Mouse (Mus musculus): Measurements from ENCODE around the gene Pde2a. TPM values are rescaled to one million over a fixed set of nuclear protein-coding genes. Genes with fewer than 3 reads are reported as not detected.

Gene Pde2a
- total and polyA plus RNA-seq, 3 experiments: 0.11 to 0.62 TPM; not detected in 1

DNA sequence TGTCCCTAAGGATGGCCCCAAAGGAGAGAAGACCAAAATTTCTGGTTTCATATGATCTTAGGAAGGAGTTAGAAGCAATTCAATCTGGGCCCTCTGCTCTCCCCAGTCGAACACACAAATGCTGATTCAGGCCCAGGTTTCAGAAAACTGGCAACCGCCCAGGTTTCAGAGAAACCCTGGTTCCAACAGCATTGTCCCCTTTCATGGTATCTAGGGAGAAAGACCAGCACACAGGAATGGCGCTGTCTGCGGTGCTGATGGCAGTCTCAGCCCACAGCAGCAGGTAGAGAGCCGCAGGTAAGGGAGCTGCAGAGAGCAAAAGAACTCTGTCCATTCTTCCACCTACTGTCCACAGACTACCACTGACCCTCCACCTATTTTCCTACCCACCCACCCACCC lies 55.7 kb downstream of the Pde2a start:
- Histone ChIP-seq H3K36me3 (ENCODE audit: control insufficient read depth in 1 of 2, insufficient read depth in 2 of 2, low read length in 2 of 2) (no peaks in the 10 kb centered on the region), H3K79me2 (ENCODE audit: control insufficient read depth, insufficient read depth, low read length, poor library complexity) (no peaks in the 10 kb centered on the region), H3K27ac (ENCODE audit: control insufficient read depth, low read depth, low read length) (no peak overlapping the region), H3K9me3 (replicated peaks; ENCODE audit: insufficient read depth, low read length) (no peaks in the 10 kb centered on the region), H3K4me1 (ENCODE audit: control insufficient read depth in 1 of 2, insufficient read depth in 2 of 2, low read length in 2 of 2) (no peaks in the 10 kb centered on the region), H3K9ac (ENCODE audit: control insufficient read depth, low read depth, low read length, poor library complexity, severe bottlenecking) (no peak overlapping the region), H3K27me3 (ENCODE audit: control insufficient read depth in 1 of 2, insufficient read depth in 2 of 2, low read length in 2 of 2) (no peaks in the 10 kb centered on the region), H3K4me3 (ENCODE audit: control insufficient read depth in 1 of 2, insufficient read depth in 1 of 2, low read depth in 2 of 2, low read length in 2 of 2) (no peak overlapping the region)
- TF ChIP-seq JUND (IDR thresholded peaks at IDR 0.05; ENCODE audit: low read depth, low read length): no peak
- no peak for TF ChIP-seq ZMIZ1 (IDR thresholded peaks at IDR 0.05; ENCODE audit: low read depth, low read length)
- no peak for TF ChIP-seq CTCF (IDR thresholded peaks at IDR 0.05 in 2 of 3, conservative IDR thresholded peaks at IDR 0.05 in 1 of 3; ENCODE audit: control insufficient read depth in 1 of 3, insufficient read depth in 1 of 3, low read depth in 2 of 3, low read length in 3 of 3, poor library complexity in 1 of 3, severe bottlenecking in 1 of 3)
- TF ChIP-seq RAD21 (IDR thresholded peaks at IDR 0.05; ENCODE audit: low read depth, low read length): no peak
- no peak for TF ChIP-seq GABPA (IDR thresholded peaks at IDR 0.05; ENCODE audit: low read depth, low read length)
- TF ChIP-seq USF2 (IDR thresholded peaks at IDR 0.05; ENCODE audit: borderline replicate concordance in 1 of 2, insufficient read depth in 1 of 2, low read depth in 1 of 2, low read length in 2 of 2): no peak
- no peak for TF ChIP-seq MYC (IDR thresholded peaks at IDR 0.05; ENCODE audit: low read depth, low read length)
- TF ChIP-seq NRF1 (IDR thresholded peaks at IDR 0.05; ENCODE audit: insufficient read depth, low read depth, low read length, poor library complexity, severe bottlenecking): no peak
- TF ChIP-seq E2F4 (IDR thresholded peaks at IDR 0.05; ENCODE audit: borderline replicate concordance, low read depth, low read length): no peak
- no peak for TF ChIP-seq TCF12 (IDR thresholded peaks at IDR 0.05; ENCODE audit: low read depth, low read length)
- TF ChIP-seq UBTF (IDR thresholded peaks at IDR 0.05; ENCODE audit: borderline replicate concordance, insufficient read depth, low read depth, low read length): no peak
- no peak for DNase-seq (ENCODE audit: low read depth, low spot score)

DNA sequence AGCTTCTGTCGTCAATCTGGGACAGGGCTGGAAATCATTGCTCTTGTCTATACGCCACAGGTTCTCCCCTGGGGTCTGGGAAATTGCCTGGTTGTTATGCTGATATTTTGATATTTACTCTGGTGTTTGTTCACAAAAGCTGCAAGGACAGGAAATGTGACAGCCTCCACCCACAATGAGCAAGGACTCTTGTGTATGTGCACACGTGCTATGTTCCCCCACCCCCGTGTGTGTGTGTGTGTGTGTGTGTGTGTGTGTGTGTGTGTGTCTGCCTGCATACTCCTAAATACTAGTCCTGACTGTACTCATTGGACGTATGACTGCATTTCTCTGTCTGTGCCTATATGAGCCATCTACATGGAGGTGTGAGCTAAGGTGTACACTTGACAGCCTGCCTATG lies 56.6 kb downstream of the Pde2a start:
- no peaks in the 10 kb centered on the region for H3K9me3 ChIP-seq (replicated peaks; ENCODE audit: insufficient read depth, low read length)

More for the DNA sequence above, 56.6 kb downstream of the Pde2a start:
- Histone ChIP-seq H3K4me1 (ENCODE audit: control insufficient read depth in 1 of 2, insufficient read depth in 2 of 2, low read length in 2 of 2) (no peaks in the 10 kb centered on the region), H3K36me3 (ENCODE audit: control insufficient read depth in 1 of 2, insufficient read depth in 2 of 2, low read length in 2 of 2) (no peaks in the 10 kb centered on the region), H3K4me3 (ENCODE audit: control insufficient read depth in 1 of 2, insufficient read depth in 1 of 2, low read depth in 2 of 2, low read length in 2 of 2) (no peak overlapping the region), H3K27me3 (ENCODE audit: control insufficient read depth in 1 of 2, insufficient read depth in 2 of 2, low read length in 2 of 2) (no peaks in the 10 kb centered on the region; a peak in 1 of 4 replicates), H3K9ac (ENCODE audit: control insufficient read depth, low read depth, low read length, poor library complexity, severe bottlenecking) (no peak overlapping the region), H3K27ac (ENCODE audit: control insufficient read depth, low read depth, low read length) (no peak overlapping the region), H3K79me2 (ENCODE audit: control insufficient read depth, insufficient read depth, low read length, poor library complexity) (no peaks in the 10 kb centered on the region)
- TF ChIP-seq ETS1 (IDR thresholded peaks at IDR 0.05; ENCODE audit: low read depth, low read length) (no peak), TAL1 (IDR thresholded peaks at IDR 0.05; ENCODE audit: low read length) (no peak), MYB (IDR thresholded peaks at IDR 0.05; ENCODE audit: low read depth, low read length) (no peak), NRF1 (IDR thresholded peaks at IDR 0.05; ENCODE audit: insufficient read depth, low read depth, low read length, poor library complexity, severe bottlenecking) (no peak), USF1 (IDR thresholded peaks at IDR 0.05; ENCODE audit: low read depth, low read length) (no peak), ZMIZ1 (IDR thresholded peaks at IDR 0.05; ENCODE audit: low read depth, low read length) (no peak), TCF12 (IDR thresholded peaks at IDR 0.05; ENCODE audit: low read depth, low read length) (no peak), GATA1 (IDR thresholded peaks at IDR 0.05; ENCODE audit: low read depth, low read length) (no peak), POLR2A (IDR thresholded peaks at IDR 0.05; ENCODE audit: control insufficient read depth in 1 of 2, insufficient read depth in 1 of 2, low read depth in 1 of 2, low read length in 2 of 2, poor library complexity in 1 of 2) (no peak), BHLHE40 (IDR thresholded peaks at IDR 0.05; ENCODE audit: borderline replicate concordance, low read depth, low read length) (no peak), RAD21 (IDR thresholded peaks at IDR 0.05; ENCODE audit: low read depth, low read length) (no peak), MYC (IDR thresholded peaks at IDR 0.05; ENCODE audit: low read depth, low read length) (no peak), CHD2 (IDR thresholded peaks at IDR 0.05; ENCODE audit: low read length) (no peak), MAFK (IDR thresholded peaks at IDR 0.05; ENCODE audit: borderline replicate concordance, low read depth, low read length) (no peak), ZC3H11A (IDR thresholded peaks at IDR 0.05; ENCODE audit: low read depth, low read length) (no peak), GABPA (IDR thresholded peaks at IDR 0.05; ENCODE audit: low read depth, low read length) (no peak), MEF2A (IDR thresholded peaks at IDR 0.05; ENCODE audit: extremely low read depth, insufficient replicate concordance, low read depth, low read length, poor library complexity, severe bottlenecking) (no peak), KAT2A (conservative IDR thresholded peaks at IDR 0.05; ENCODE audit: low read depth, low read length) (no peak)
- no peak for DNase-seq (ENCODE audit: low read depth, low spot score)

Measured in MEL (cell line).